21 mouse cellular contexts compared by ENCODE assay signal in the genomic region with DNA sequence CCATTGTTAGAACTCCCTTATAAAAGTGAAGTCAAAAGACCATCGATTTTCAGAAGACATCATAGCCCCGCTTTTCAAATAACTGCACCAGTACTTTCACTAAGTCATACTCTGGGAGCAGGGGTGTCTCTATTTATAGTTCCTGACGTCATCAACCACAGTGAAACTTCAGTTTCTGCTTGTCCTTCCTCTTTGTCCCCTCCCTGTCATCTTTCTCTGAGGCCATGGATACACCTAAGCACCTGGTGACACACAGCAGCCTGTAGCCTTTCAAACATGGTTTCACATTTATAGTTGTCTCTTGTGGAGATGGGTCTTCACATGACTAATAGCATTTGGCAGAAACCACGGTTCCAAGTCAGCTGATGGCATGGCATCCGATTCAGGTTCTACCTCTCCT.
A peak's percentile ranks its signal among the peaks of the same experiment; 100 is the strongest.
DNase-seq lines count a peak whose midpoint lies in the region; ATAC-seq lines count a peak whose summit lies in the region.
"Had no signal": no experiment of that assay in that cellular context is flagged by ENCODE, and none has a peak within 500 bp of the region (broad histone marks: within the 10 kb centered on the region; RNA-seq: fewer than 3 reads in every experiment).

No protein-coding gene starts in this region.

- no peaks in the 10 kb centered on the region for H3K27me3 ChIP-seq in forebrain, embryonic 11.5 days (ENCODE audit: control insufficient read depth, insufficient read depth, low read length)
- H3K27me3 ChIP-seq in forebrain, embryonic 10.5 days (ENCODE audit: poor library complexity, severe bottlenecking) = no peaks in the 10 kb centered on the region
- H3K27me3 ChIP-seq: midbrain, embryonic 13.5 days; neural tube, embryonic 15.5 days had no signal

- H3K9me3 ChIP-seq in forebrain, embryonic 11.5 days (ENCODE audit: control insufficient read depth, low read length) = no peaks in the 10 kb centered on the region
- H3K9me3 ChIP-seq in forebrain, embryonic 10.5 days = no peaks in the 10 kb centered on the region
- H3K9me3 ChIP-seq: embryonic facial prominence, embryonic 10.5 days; hindbrain, embryonic 10.5 days; midbrain, embryonic 13.5 days; neural tube, embryonic 15.5 days had no signal

- no peak overlapping the region for H3K4me3 ChIP-seq in forebrain, embryonic 11.5 days (ENCODE audit: low read depth, low read length)
- H3K4me3 ChIP-seq in forebrain, embryonic 10.5 days = no peak overlapping the region
- H3K4me3 ChIP-seq: embryonic facial prominence, embryonic 10.5 days; hindbrain, embryonic 10.5 days; midbrain, embryonic 13.5 days; neural tube, embryonic 15.5 days had no signal

- no peak overlapping the region for H3K4me2 ChIP-seq in forebrain, embryonic 11.5 days (ENCODE audit: low read depth, low read length, severe bottlenecking)
- H3K4me2 ChIP-seq: liver, embryonic 11.5 days; midbrain, embryonic 13.5 days; neural tube, embryonic 15.5 days had no signal

- H3K36me3 ChIP-seq in forebrain, embryonic 11.5 days (ENCODE audit: control insufficient read depth, insufficient read depth, low read length) = no peaks in the 10 kb centered on the region
- no peaks in the 10 kb centered on the region for H3K36me3 ChIP-seq in forebrain, embryonic 10.5 days (replicated peaks)
- H3K36me3 ChIP-seq: embryonic facial prominence, embryonic 10.5 days; hindbrain, embryonic 10.5 days; midbrain, embryonic 13.5 days; neural tube, embryonic 15.5 days had no signal

- no peak overlapping the region for H3K9ac ChIP-seq in forebrain, embryonic 11.5 days (ENCODE audit: low read length)
- H3K9ac ChIP-seq: midbrain, embryonic 13.5 days; neural tube, embryonic 15.5 days had no signal

- WGBS in forebrain, embryonic 11.5 days = 85% methylated on average over 5 of the region's 5 CpGs
- WGBS in forebrain, embryonic 10.5 days = 85% methylated on average over 5 of the region's 5 CpGs

- no peak overlapping the region for H3K27ac ChIP-seq in forebrain, embryonic 11.5 days (ENCODE audit: low read depth, low read length)
- H3K27ac ChIP-seq in forebrain, embryonic 10.5 days = no peak overlapping the region
- H3K27ac ChIP-seq: embryonic facial prominence, embryonic 10.5 days; hindbrain, embryonic 10.5 days; midbrain, embryonic 13.5 days; neural tube, embryonic 15.5 days had no signal

- ATAC-seq in activated CD4-positive, CD25-positive, alpha-beta regulatory T cell, adult 4 months = peak; percentile 74
- peak; percentile 91 for ATAC-seq in megakaryocyte, adult 5-6 weeks (ENCODE audit: poor library complexity, severe bottlenecking)
- no peak for ATAC-seq in forebrain, embryonic 11.5 days (replicated peaks; ENCODE audit: low FRiP score)
- ATAC-seq in cerebellum, adult (ENCODE audit: insufficient number of reproducible peaks, low FRiP score, low TSS enrichment) = no peak
- ATAC-seq: forebrain, embryonic 14.5 days; midbrain, embryonic 13.5 days had no signal

- DNase-seq in 3134 (ENCODE audit: extremely low read depth, insufficient read length, low spot score) (peak; percentile 19), A20 (ENCODE audit: low read depth, low spot score) (peak; percentile 39)
- no peak for DNase-seq in forebrain, embryonic 11.5 days (ENCODE audit: low spot score)
- no peak for DNase-seq in forebrain, embryonic 10.5 days (ENCODE audit: extremely low spot score, low spot score)
- DNase-seq: adrenal gland, postnatal 25 days; cerebellum, adult 18-20 months; cerebellum, postnatal 36 days; gastrocnemius, postnatal 14 days; kidney, adult 9 months; lung, adult 2 months; right cerebral cortex, postnatal 25 days; thymus, postnatal 14 days had no signal

- no peaks in the 10 kb centered on the region for H3K4me1 ChIP-seq in forebrain, embryonic 11.5 days (replicated peaks; ENCODE audit: control insufficient read depth, insufficient read depth, low read length)
- peaks cover 7% of the 10 kb centered on the region for H3K4me1 ChIP-seq in forebrain, embryonic 10.5 days
- H3K4me1 ChIP-seq: embryonic facial prominence, embryonic 10.5 days; midbrain, embryonic 13.5 days; neural tube, embryonic 15.5 days had no signal

Comparison
In these comparisons a context has a peak if more than half of its experiments do, and no peak if none do; other contexts are left out.
1. DNase-seq: peak in 3134 (single experiment) and A20 (single experiment); none in forebrain, embryonic 11.5 days (single experiment) and forebrain, embryonic 10.5 days (single experiment).
2. ATAC-seq: peak in activated CD4-positive, CD25-positive, alpha-beta regulatory T cell, adult 4 months (single experiment) and megakaryocyte, adult 5-6 weeks (single experiment); none in forebrain, embryonic 11.5 days (single experiment) and cerebellum, adult (single experiment).